Mouse (Mus musculus) liver, embryonic 15.5 days (tissue): ENCODE results near the gene Prcd. TPM values are rescaled to one million over a fixed set of nuclear protein-coding genes. Genes with fewer than 3 reads are reported as not detected.
"Not testable (repeated sequence)": the region's sequence is repeated elsewhere in the genome, so short reads cannot be mapped to it uniquely, and the experiment has no call there.

Experiments used
- ATAC-seq: fragments of 200-750 bp; cut with Nextera tagmentation; 2 replicates; pipeline ENCODE4 v1.8.0; 2017; ENCODE audit warnings: moderate number of reproducible peaks, mild to moderate bottlenecking, moderate library complexity; ENCODE audit not compliant: insufficient read depth
- H3K27ac ChIP-seq: fragments of 300-500 bp; sonication (generic); replicated peaks from 2 replicates; pipeline ENCODE4 v1.5.1; 2015; ENCODE audit warnings: mild to moderate bottlenecking, inconsistent platforms
- H3K27me3 ChIP-seq: fragments of 300-500 bp; sonication (generic); 2 replicates; pipeline ENCODE4 v1.6.1; 2015; ENCODE audit warnings: mild to moderate bottlenecking, inconsistent platforms
- H3K36me3 ChIP-seq: fragments of 300-500 bp; sonication (generic); replicated peaks from 2 replicates; pipeline ENCODE4 v1.6.1; 2015; ENCODE audit warnings: moderate library complexity, mild to moderate bottlenecking, inconsistent platforms
- H3K4me1 ChIP-seq: fragments of 300-500 bp; sonication (generic); replicated peaks from 2 replicates; pipeline ENCODE4 v1.6.1; 2015; ENCODE audit warnings: inconsistent platforms
- H3K4me2 ChIP-seq: fragments of 300-500 bp; sonication (generic); 2 replicates; pipeline ENCODE4 v1.6.1; 2015; ENCODE audit warnings: moderate library complexity, mild to moderate bottlenecking, inconsistent platforms
- H3K4me3 ChIP-seq: fragments of 300-500 bp; sonication (generic); replicated peaks from 2 replicates; pipeline ENCODE4 v1.5.1; 2015; ENCODE audit warnings: mild to moderate bottlenecking, inconsistent platforms
- H3K9ac ChIP-seq: fragments of 300-500 bp; sonication (generic); 2 replicates; pipeline ENCODE4 v1.6.1; 2015; ENCODE audit warnings: moderate library complexity, mild to moderate bottlenecking, inconsistent platforms
- H3K9me3 ChIP-seq: fragments of 300-500 bp; sonication (generic); replicated peaks from 2 replicates; pipeline ENCODE4 v1.6.1; 2016; ENCODE audit warnings: inconsistent platforms
- WGBS: fragments of 180-500 bp; shearing (Covaris S2); methylation state at CpG from one replicate; pipeline ENCODE4 v1.1.7; 2015; ENCODE audit warnings: mixed read lengths; ENCODE audit not compliant: insufficient replicate concordance; 5-methylcytosine and 5-hydroxymethylcytosine counted together
- polyA plus RNA-seq: library from polyadenylated mRNA; unstranded; fragments of >200 nt; fragmentation: Nextera tagmentation; extraction: Ambion mirVana; gene quantifications from 2 replicates; pipeline ENCODE4 v1.2.1, GENCODE M21; 2015

Gene Prcd
- 0.16 and 0.29 TPM in 2 replicates for polyA plus RNA-seq

DNA sequence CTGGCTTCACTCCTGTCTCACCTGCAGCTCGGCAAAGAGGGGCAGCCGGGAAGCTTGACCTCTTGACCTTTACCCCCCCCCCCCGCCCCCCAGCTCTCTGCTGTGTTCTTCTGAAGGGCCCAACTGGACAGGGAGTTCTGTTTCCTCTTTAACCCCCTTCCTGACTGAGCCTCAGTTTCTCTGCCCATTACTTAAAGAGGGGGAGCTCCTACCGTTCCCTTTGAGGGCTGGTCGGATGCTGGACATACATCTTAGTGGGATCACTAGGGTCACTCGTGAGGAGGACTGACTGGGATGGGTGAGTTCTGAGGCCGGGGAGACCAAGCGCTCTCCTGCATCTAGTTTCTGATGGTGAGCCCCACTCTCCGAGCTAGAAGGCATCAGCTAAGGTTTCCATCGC, at the start of gene Prcd:
Gene Prcd (plus strand): TSS at position 301 of the 400 bp plus-strand sequence.
- no peaks in the 10 kb centered on the region for H3K9me3 ChIP-seq
- peaks cover 24% of the 10 kb centered on the region for H3K4me1 ChIP-seq
- no peaks in the 10 kb centered on the region for H3K36me3 ChIP-seq
- H3K27ac ChIP-seq, result no peak within 1 kb of the TSS
- H3K9ac ChIP-seq, result no peak within 1 kb of the TSS
- peaks cover 74% of the 10 kb centered on the region for H3K27me3 ChIP-seq
- peak within 1 kb of the TSS; percentile 38 for H3K4me3 ChIP-seq
- H3K4me2 ChIP-seq, result peak within 1 kb of the TSS; percentile 59
- 10% methylated on average over 10 of the region's 10 CpGs for WGBS
- ATAC-seq, result no peak

- no peak overlapping the region for H3K27ac ChIP-seq
- H3K9me3 ChIP-seq, result no peaks in the 10 kb centered on the region
- 0 out of 2 replicates have a peak, but pooled peaks cover 6% of the 10 kb centered on the region for H3K4me1 ChIP-seq
- ATAC-seq, result no peak
- H3K4me3 ChIP-seq, result no peak overlapping the region
- H3K36me3 ChIP-seq, result peaks cover 99% of the 10 kb centered on the region
- no peak overlapping the region for H3K9ac ChIP-seq
- 88% methylated on average over 12 of the region's 12 CpGs for WGBS
- H3K27me3 ChIP-seq, result no peaks in the 10 kb centered on the region
- H3K4me2 ChIP-seq, result no peak overlapping the region
Observed at GRCm38 (mm10) chr11:116604097-116604496, 49.2 kb upstream of the Prcd start.

DNA sequence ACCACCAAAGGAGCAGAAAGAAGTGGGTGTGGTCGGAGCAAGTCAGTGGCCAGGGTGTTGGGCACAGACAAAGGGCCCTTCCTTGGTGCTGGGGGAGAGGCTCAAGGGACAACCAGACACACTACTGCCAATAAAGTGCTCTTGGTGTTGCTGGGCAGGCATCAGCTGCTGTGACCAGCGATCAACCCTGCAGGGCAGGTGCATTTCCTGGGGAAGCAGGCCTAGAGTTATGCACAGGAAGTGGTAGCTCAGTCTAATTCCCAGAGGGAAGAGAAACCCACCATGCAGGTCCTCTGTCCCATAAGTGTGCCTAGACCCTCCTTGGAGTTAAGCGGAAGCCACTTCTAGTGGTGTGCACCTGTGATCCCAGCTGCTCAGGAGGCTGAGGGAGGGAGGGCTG, 45.6 kb upstream of the Prcd start:
- Histone ChIP-seq H3K9ac (no peak overlapping the region), H3K9me3 (no peaks in the 10 kb centered on the region), H3K4me1 (peaks cover 33% of the 10 kb centered on the region), H3K27me3 (no peaks in the 10 kb centered on the region), H3K36me3 (peaks cover 74% of the 10 kb centered on the region), H3K4me2 (no peak overlapping the region), H3K27ac (no peak overlapping the region), H3K4me3 (no peak overlapping the region)
- 83% methylated on average over 3 of the region's 3 CpGs for WGBS
- no peak for ATAC-seq

DNA sequence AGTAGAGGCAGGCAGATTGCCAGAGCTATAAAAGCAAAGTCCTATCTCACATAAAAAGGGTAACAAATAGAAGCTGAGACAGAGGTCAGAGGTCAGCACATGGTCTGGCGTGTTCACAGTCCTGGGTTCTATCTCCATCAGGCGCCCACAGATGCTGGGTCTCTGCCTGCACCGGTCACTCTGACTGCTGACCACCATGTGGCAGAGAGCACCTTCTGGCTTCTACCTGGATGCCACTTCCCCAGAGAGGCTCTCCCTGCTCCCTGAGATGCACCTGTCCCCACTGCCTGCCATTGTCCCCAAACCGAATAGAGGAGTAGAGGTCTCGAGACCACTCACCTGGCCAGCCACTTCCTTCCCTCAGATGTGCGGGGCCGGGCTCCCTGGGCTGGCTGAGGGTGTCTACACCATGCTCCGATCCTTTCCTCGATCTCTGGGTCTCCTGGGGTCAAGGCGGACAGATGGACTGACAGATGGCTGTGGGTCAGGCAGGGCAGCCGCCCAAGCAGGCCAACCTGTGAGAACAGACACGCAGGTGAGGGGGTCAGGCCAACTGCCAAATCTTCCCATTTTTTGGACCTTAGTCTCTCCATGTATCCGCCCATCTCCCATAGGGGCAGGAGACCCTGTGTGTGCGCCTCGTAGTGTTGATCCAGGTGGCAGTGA, 43.2 kb upstream of the Prcd start:
- no peak overlapping the region for H3K27ac ChIP-seq
- ATAC-seq, result no peak
- H3K36me3 ChIP-seq, result peaks cover 59% of the 10 kb centered on the region
- no peak overlapping the region for H3K9ac ChIP-seq
- peaks cover 57% of the 10 kb centered on the region for H3K4me1 ChIP-seq
- WGBS, result 78% methylated on average over 15 of the region's 15 CpGs
- no peak overlapping the region for H3K4me3 ChIP-seq
- H3K4me2 ChIP-seq, result no peak overlapping the region
- no peaks in the 10 kb centered on the region for H3K9me3 ChIP-seq
- H3K27me3 ChIP-seq, result no peaks in the 10 kb centered on the region

DNA sequence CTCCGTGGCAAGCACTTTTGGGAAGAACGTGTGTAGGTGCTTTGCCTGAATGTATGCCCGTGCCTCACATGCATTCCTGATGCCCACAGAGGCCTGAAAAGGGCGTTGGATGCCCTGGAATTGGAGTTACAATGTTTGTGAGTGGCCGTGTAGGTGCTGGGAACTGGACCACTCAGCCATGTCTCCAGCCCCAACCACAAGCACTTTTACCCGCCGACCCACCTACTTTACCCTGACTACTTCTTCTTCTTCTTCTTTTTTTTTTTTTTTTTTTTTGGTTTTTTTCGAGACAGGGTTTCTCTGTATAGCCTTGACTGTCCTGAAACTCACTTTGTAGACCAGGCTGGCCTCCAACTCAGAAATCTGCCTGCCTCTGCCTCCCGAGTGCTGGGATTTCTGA, 42.2 kb upstream of the Prcd start:
- 67% methylated on average over 9 of the region's 9 CpGs for WGBS
- Histone ChIP-seq H3K36me3 (peaks cover 48% of the 10 kb centered on the region), H3K4me1 (peaks cover 68% of the 10 kb centered on the region)
- ATAC-seq, H3K27me3 ChIP-seq, H3K4me3 ChIP-seq, H3K27ac ChIP-seq, H3K9ac ChIP-seq, H3K9me3 ChIP-seq, H3K4me2 ChIP-seq: not testable (repeated sequence)

DNA sequence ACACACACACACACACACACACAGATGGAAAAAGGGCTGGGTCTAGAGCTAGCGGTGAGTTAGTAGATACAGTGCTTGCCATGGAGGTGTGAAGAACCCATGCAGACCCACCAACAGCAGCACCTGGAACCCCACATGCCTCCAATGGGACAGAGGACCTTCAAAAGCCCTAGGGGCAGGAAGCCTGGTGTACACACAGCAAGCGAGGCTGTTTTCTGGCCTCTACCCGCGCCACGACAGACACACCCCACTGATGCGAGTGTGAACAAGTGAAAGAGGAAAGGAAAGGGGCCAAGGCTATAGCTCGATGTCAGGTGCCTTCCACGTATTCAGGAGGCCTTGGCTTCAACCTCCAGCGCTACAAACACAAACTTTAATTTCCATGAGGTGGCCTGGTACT, 41.5 kb upstream of the Prcd start:
- H3K9me3 ChIP-seq, result no peaks in the 10 kb centered on the region
- no peak overlapping the region for H3K4me2 ChIP-seq
- peaks cover 71% of the 10 kb centered on the region for H3K4me1 ChIP-seq
- 75% methylated on average over 9 of the region's 9 CpGs for WGBS
- H3K9ac ChIP-seq, result no peak overlapping the region
- H3K27me3 ChIP-seq, result no peaks in the 10 kb centered on the region
- 0 out of 2 replicates have a peak overlapping the region, but pooled peaks have one; percentile 38 for H3K27ac ChIP-seq
- H3K4me3 ChIP-seq, result no peak overlapping the region
- no peak for ATAC-seq
- peaks cover 41% of the 10 kb centered on the region for H3K36me3 ChIP-seq

DNA sequence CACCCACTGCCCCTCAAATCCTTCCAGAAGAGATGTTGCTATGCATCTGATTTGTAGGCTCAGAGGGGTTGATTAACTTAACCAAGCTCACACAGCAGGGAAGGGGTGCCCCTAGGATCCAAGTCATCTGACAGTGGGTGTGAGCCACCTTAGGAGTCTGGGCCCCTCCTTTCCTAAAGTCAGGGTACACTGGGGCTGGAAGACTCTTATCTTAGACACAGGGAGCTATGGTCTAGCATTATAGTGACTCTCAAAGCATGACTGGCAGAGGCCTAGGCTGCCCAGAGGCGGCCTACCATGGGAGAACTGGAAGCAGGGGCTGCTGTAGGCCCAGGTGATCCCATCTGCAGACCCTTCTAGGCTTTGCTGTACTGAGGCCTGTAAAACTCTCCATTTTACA, 40.8 kb upstream of the Prcd start:
- Histone ChIP-seq H3K4me2 (peak overlapping the region; percentile 2; the same call in 1 of the 2 replicates), H3K4me3 (no peak overlapping the region), H3K27me3 (no peaks in the 10 kb centered on the region), H3K36me3 (peaks cover 35% of the 10 kb centered on the region), H3K9me3 (no peaks in the 10 kb centered on the region), H3K4me1 (peaks cover 75% of the 10 kb centered on the region), H3K9ac (no peak overlapping the region), H3K27ac (peak overlapping the region; percentile 38)
- ATAC-seq, result 0 out of 2 replicates have a peak, but pooled peaks have one; percentile 10
- WGBS, result 67% methylated on average over 1 of the region's 1 CpGs

DNA sequence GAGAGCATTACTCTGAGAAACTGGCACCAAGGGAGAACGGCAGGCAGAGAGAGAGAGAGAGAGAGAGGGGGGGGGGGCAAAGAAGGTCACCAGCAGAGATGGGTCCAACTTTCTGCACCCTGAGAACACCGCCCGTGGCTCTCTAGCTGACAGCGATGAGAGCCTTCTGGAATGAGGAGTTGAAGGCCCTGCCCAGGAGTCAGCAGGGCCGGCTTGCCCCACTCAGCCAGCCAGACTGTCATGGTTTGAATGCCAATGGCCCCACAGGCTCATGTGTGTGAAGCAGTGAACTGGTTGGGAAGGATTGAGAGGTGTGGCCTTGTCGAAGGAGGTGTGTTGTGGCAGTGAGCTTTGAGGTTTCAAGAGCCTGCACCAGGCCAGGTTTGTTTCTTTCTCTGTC, 40.1 kb upstream of the Prcd start:
- H3K9ac ChIP-seq, result no peak overlapping the region
- H3K4me1 ChIP-seq, result peaks cover 82% of the 10 kb centered on the region

DNA sequence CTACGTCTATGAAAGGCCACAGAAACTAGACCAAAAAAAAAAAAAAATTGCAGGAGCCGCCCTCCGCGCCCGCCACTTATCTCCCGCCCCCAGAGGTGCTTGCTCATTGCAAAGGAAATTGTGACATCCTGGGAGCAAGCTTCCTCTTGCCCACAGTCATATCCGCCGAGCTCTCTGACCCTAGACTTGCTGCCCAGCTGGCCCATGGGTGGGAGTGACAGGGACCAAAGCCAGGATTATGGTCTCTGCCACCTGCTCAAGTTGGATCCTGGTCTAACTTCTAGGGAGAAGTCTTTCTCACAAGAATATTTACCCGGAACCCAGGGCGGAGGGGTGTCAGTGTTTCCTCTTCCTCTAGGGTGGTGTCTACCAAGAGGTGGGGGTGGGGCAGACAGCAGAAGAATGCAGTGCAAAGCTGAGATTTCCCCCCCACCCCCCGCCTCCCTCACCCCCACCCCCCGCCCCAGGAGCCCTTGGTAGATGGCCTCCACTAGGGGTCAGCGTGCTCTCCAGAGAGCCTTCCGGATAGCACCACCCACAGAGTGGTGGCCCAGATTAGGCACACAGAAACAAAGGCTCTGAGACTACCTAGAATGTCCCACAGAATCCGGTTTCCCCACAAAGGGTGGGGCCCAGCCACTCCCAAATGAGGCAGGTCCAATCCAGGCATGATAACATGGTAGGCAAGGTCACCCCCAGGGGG, 37.4 kb upstream of the Prcd start:
- Histone ChIP-seq H3K4me1 (peaks cover 94% of the 10 kb centered on the region), H3K27me3 (no peaks in the 10 kb centered on the region), H3K9ac (peak overlapping the region; percentile 45), H3K36me3 (peaks cover 8% of the 10 kb centered on the region; the same call in 1 of the 2 replicates), H3K27ac (peak overlapping the region; percentile 92), H3K4me3 (peak overlapping the region; percentile 55), H3K9me3 (no peaks in the 10 kb centered on the region), H3K4me2 (peak overlapping the region; percentile 83)
- peak; percentile 75 for ATAC-seq
- WGBS, result under 1% methylated on average over 15 of the region's 15 CpGs

More for the DNA sequence above, 40.1 kb upstream of the Prcd start:
- 89% methylated on average over 6 of the region's 6 CpGs for WGBS
- Histone ChIP-seq H3K27ac (peak overlapping the region; percentile 38), H3K36me3 (peaks cover 28% of the 10 kb centered on the region), H3K4me2 (peak overlapping the region; percentile 2; the same call in 1 of the 2 replicates), H3K27me3 (no peaks in the 10 kb centered on the region), H3K4me3 (no peak overlapping the region), H3K9me3 (no peaks in the 10 kb centered on the region)
- ATAC-seq, result no peak

GRCm38 (mm10) chr11:116616438-116617118, 36.8 kb upstream of the Prcd start:
- no peak for ATAC-seq
- peaks cover 99% of the 10 kb centered on the region for H3K4me1 ChIP-seq
- H3K4me2 ChIP-seq, result peak overlapping the region; percentile 83
- peaks cover 8% of the 10 kb centered on the region; the same call in 1 of the 2 replicates for H3K36me3 ChIP-seq
- peak overlapping the region; percentile 55 for H3K4me3 ChIP-seq
- peak overlapping the region; percentile 45 for H3K9ac ChIP-seq
- H3K27me3 ChIP-seq, result no peaks in the 10 kb centered on the region
- 38% methylated on average over 10 of the region's 10 CpGs for WGBS
- H3K27ac ChIP-seq, result peak overlapping the region; percentile 92
- no peaks in the 10 kb centered on the region for H3K9me3 ChIP-seq

- peaks cover 8% of the 10 kb centered on the region; the same call in 1 of the 2 replicates for H3K36me3 ChIP-seq
- WGBS, result 87% methylated on average over 7 of the region's 7 CpGs
- no peak overlapping the region for H3K4me3 ChIP-seq
- no peaks in the 10 kb centered on the region for H3K9me3 ChIP-seq
- H3K4me2 ChIP-seq, result 0 out of 2 replicates have a peak overlapping the region, but pooled peaks have one; percentile 83
- H3K4me1 ChIP-seq, result peaks cover 100% of the 10 kb centered on the region
- H3K27me3 ChIP-seq, result no peaks in the 10 kb centered on the region
- peak overlapping the region; percentile 92 for H3K27ac ChIP-seq
- no peak for ATAC-seq
- no peak overlapping the region for H3K9ac ChIP-seq
Observed at GRCm38 (mm10) chr11:116617641-116618040, 35.7 kb upstream of the Prcd start.
